ENCODE assay signal across 8 mouse cellular contexts in the genomic region with DNA sequence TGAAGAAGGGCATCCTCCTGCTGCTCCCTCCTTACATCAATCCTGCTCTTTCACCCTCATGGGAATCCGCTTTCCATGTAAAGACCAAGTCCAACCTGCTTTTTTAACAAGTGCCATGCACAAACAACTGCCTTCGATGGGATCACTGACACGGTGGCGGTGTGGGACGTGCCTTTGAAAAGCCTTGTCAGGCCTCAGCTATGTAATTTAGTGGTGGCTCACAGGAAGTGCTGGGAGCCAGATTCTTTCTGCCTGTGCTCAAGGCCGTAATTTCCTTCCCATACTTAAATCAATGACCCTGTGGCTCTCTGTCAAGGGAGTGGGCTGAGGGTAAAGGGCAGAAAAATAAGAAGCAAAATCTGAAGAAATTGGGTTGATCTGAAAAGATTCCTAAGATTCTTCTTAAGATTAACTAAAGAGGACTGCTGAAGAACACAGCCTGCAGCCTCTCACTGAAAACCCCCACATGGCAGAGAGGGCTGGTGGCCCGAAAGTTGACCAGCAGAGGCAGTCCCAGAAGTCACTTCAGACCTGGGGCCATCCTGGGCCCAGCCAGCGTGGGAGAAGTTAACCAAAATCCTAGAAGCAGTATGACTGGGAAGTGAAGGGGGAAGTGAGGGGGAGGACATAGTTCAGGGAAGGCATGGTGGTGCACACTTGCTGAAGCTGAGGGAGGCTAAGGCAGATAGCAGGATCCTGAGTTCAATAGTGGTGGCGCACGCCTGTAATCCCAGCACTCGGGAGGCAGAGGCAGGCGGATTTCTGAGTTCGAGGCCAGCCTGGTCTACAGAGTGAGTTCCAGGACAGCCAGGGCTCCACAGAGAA. TPM values are rescaled to one million over a fixed set of nuclear protein-coding genes. Genes with fewer than 3 reads are reported as not detected.
DNase-seq lines count a peak whose midpoint lies in the region; ATAC-seq and TF ChIP-seq lines count a peak whose summit lies in the region.

No protein-coding gene starts in this region.

- WGBS in embryonic facial prominence, embryonic 13.5 days = 57% methylated on average over 13 of the region's 13 CpGs
- WGBS in kidney, embryonic 14.5 days = 28% methylated on average over 13 of the region's 13 CpGs

- no peak for ATAC-seq in embryonic facial prominence, embryonic 13.5 days (ENCODE audit: insufficient number of reproducible peaks, insufficient read depth, low FRiP score, low TSS enrichment, low read depth)
- ATAC-seq in kidney, embryonic 14.5 days (ENCODE audit: low FRiP score, low TSS enrichment) = peak; percentile 83

- no peaks in the 10 kb centered on the region; the same call in 1 of the 2 replicates for H3K36me3 ChIP-seq in testis, adult 2 months (ENCODE audit: control insufficient read depth, insufficient read depth, low read length)
- 0 out of 2 replicates have a peak, but pooled peaks cover 9% of the 10 kb centered on the region for H3K36me3 ChIP-seq in embryonic facial prominence, embryonic 13.5 days
- no peaks in the 10 kb centered on the region for H3K36me3 ChIP-seq in kidney, embryonic 14.5 days (ENCODE audit: control insufficient read depth, insufficient read depth, low read length)

- no peak for DNase-seq in testis, postnatal 14 days (ENCODE audit: low spot score)
- peak; percentile 6 for DNase-seq in naive thymus-derived CD4-positive, alpha-beta T cell, adult 2 months (ENCODE audit: low read depth)
- no peak for DNase-seq in ovary, postnatal 14 days (ENCODE audit: low spot score)
- DNase-seq in layer of hippocampus, adult 18-20 months (ENCODE audit: low spot score in 2 of 2) = no peak
- DNase-seq in urinary bladder, postnatal 25 days (ENCODE audit: low spot score) = no peak

- H3K4me2 ChIP-seq in embryonic facial prominence, embryonic 13.5 days = no peak overlapping the region
- H3K4me2 ChIP-seq in kidney, embryonic 14.5 days (replicated peaks; ENCODE audit: low read depth, low read length) = no peak overlapping the region

- no peak for TF ChIP-seq POLR2A in testis, adult 2 months (IDR thresholded peaks at IDR 0.05; ENCODE audit: control insufficient read depth, low read depth, low read length)

- H3K27ac ChIP-seq in testis, adult 2 months (ENCODE audit: control insufficient read depth, insufficient read depth, low read depth, low read length) = peak overlapping the region; percentile 44
- H3K27ac ChIP-seq in embryonic facial prominence, embryonic 13.5 days = peak overlapping the region; percentile 57
- peak overlapping the region; percentile 83 for H3K27ac ChIP-seq in kidney, embryonic 14.5 days (ENCODE audit: low read depth, low read length)

- no peak overlapping the region for H3K9ac ChIP-seq in embryonic facial prominence, embryonic 13.5 days
- H3K9ac ChIP-seq in kidney, embryonic 14.5 days (ENCODE audit: low read depth, low read length) = no peak overlapping the region

- TF ChIP-seq CTCF in testis, adult 2 months (IDR thresholded peaks at IDR 0.05; ENCODE audit: control insufficient read depth, insufficient read depth, insufficient replicate concordance, low read depth, low read length) = no peak

- H3K27me3 ChIP-seq in testis, adult 2 months (ENCODE audit: control insufficient read depth, insufficient read depth, low read length) = no peaks in the 10 kb centered on the region
- no peaks in the 10 kb centered on the region for H3K27me3 ChIP-seq in embryonic facial prominence, embryonic 13.5 days
- no peaks in the 10 kb centered on the region for H3K27me3 ChIP-seq in kidney, embryonic 14.5 days (ENCODE audit: control insufficient read depth, insufficient read depth, low read length)

- H3K4me3 ChIP-seq in testis, adult 2 months (ENCODE audit: control insufficient read depth, low read depth, low read length) = no peak overlapping the region
- H3K4me3 ChIP-seq in embryonic facial prominence, embryonic 13.5 days = no peak overlapping the region
- H3K4me3 ChIP-seq in kidney, embryonic 14.5 days (ENCODE audit: low read length) = no peak overlapping the region

- no peaks in the 10 kb centered on the region for H3K9me3 ChIP-seq in embryonic facial prominence, embryonic 13.5 days
- H3K9me3 ChIP-seq in kidney, embryonic 14.5 days (ENCODE audit: control insufficient read depth, low read length) = no peaks in the 10 kb centered on the region

- H3K4me1 ChIP-seq in testis, adult 2 months (ENCODE audit: control insufficient read depth, insufficient read depth, low read length) = no peaks in the 10 kb centered on the region
- peaks cover 30% of the 10 kb centered on the region for H3K4me1 ChIP-seq in embryonic facial prominence, embryonic 13.5 days
- H3K4me1 ChIP-seq in kidney, embryonic 14.5 days (ENCODE audit: control insufficient read depth, insufficient read depth, low read length) = peaks cover 46% of the 10 kb centered on the region

RNA-seq across cellular contexts. Expression of a gene that starts 33.3 kb away (rescaled TPM):
- polyA plus RNA-seq in testis, adult 2 months (2012; rRNA removed) = 21.7 and 22.4 TPM in 2 replicates
- 23.6 and 24.4 TPM in 2 replicates for polyA plus RNA-seq in embryonic facial prominence, embryonic 13.5 days (2015; fragmentation: Nextera tagmentation; extraction: Ambion mirVana)
- polyA plus RNA-seq in kidney, embryonic 14.5 days (2014; fragmentation: Nextera tagmentation; extraction: Ambion mirVana) = 12.6 and 26.6 TPM in 2 replicates
- total RNA-seq in layer of hippocampus, adult 18-20 months (2021) = 100 to 1,000 TPM; 125 to 128 TPM
